Mouse (Mus musculus): ENCODE data around the gene Svep1.

GRCm38 (mm10) chr4:58133610-58134309, 72.9 kb downstream of the Svep1 start:
- TF ChIP-seq POLR2A (IDR thresholded peaks at IDR 0.05; ENCODE audit: borderline replicate concordance, extremely low read depth, low read depth, low read length): no peak
- TF ChIP-seq CTCF (IDR thresholded peaks at IDR 0.05; ENCODE audit: insufficient read depth, low read length): no peak
